Mouse (Mus musculus): ENCODE data around the gene Dcun1d5. TPM values are rescaled to one million over a fixed set of nuclear protein-coding genes. Genes with fewer than 3 reads are reported as not detected.
A peak's percentile ranks its signal among the peaks of the same experiment; 100 is the strongest.

The Dcun1d5 gene
- 135 TPM in 2 replicates for polyA plus RNA-seq (2014; fragmentation: Nextera tagmentation; extraction: Ambion mirVana)

DNA sequence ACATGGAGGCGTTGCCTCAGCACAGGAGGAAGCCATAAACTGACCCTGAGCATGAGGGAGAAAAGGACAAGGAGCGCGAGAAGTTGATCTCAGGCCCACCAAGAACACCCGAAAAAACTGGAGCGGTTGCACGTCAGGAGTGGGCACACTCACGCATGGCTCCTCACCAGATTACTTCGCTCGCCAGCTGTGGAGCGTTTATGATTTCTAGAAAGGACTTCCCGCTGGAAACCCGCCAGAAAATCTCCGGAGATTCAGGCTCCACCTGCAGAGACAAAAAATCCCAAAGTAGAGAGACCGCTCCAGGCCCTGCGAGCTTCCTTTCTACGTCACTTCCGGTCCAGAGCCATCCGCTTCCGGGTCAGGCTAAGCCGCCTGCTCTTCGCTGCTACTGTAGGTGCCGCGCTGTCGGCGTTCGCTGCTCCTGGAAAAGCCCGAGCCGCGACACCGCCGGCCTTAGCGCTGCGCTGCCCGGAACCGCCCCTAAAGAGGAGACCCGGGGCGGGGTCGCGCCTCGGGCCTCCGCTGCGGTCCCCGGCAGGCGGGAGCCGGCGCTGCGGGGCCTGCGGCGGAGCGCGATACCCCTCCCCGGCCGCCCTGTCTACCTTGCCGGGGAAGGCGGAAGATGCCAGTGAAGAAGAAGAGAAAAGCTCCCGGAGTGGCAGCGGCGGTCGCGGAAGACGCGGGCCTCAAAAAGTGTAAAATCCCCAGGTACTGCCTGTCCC, at the start of gene Dcun1d5, which contains the start of gene Dync2h1:
Gene Dcun1d5 (plus strand): TSS at position 349 of the 725 bp plus-strand sequence.
Gene Dync2h1 (minus strand): TSS at position 275 of the 725 bp plus-strand sequence.
- DNase-seq (peak; percentile 98), ATAC-seq (ENCODE audit: insufficient read depth) (peak; percentile 100)
- Histone ChIP-seq H3K27ac (ENCODE audit: low read depth) (peak within 1 kb of the TSS; percentile 97), H3K4me3 (ENCODE audit: low read depth, low read length) (peak within 1 kb of the TSS; percentile 93), H3K9ac (peak within 1 kb of the TSS; percentile 91), H3K4me2 (peak within 1 kb of the TSS; percentile 89), H3K27me3 (ENCODE audit: insufficient read depth, low read length) (no peaks in the 10 kb centered on the region), H3K36me3 (ENCODE audit: insufficient read depth) (peaks cover 8% of the 10 kb centered on the region; the same call in 1 of the 2 replicates), H3K4me1 (ENCODE audit: insufficient read depth) (peaks cover 9% of the 10 kb centered on the region), H3K9me3 (ENCODE audit: low read depth, low read length) (no peaks in the 10 kb centered on the region)
- WGBS = under 1% methylated on average over 62 of the region's 62 CpGs
- TF ChIP-seq CTCF (IDR thresholded peaks at IDR 0.05; ENCODE audit: low read depth) = no peak

GRCm38 (mm10) chr9:7154391-7154790, 29.9 kb upstream of the Dcun1d5 start:
- Histone ChIP-seq H3K4me1 (ENCODE audit: insufficient read depth) (no peaks in the 10 kb centered on the region), H3K27ac (ENCODE audit: low read depth) (no peak overlapping the region), H3K27me3 (ENCODE audit: insufficient read depth, low read length) (no peaks in the 10 kb centered on the region), H3K36me3 (ENCODE audit: insufficient read depth) (peaks cover 21% of the 10 kb centered on the region; the same call in 1 of the 2 replicates), H3K9ac (no peak overlapping the region), H3K4me2 (no peak overlapping the region), H3K9me3 (ENCODE audit: low read depth, low read length) (no peaks in the 10 kb centered on the region), H3K4me3 (ENCODE audit: low read depth, low read length) (no peak overlapping the region)
- no peak for TF ChIP-seq CTCF (IDR thresholded peaks at IDR 0.05; ENCODE audit: low read depth)
- 89% methylated on average over 2 of the region's 2 CpGs for WGBS
- DNase-seq (no peak), ATAC-seq (ENCODE audit: insufficient read depth) (no peak)

- Histone ChIP-seq H3K4me2 (no peak overlapping the region), H3K27ac (ENCODE audit: low read depth) (no peak overlapping the region), H3K27me3 (ENCODE audit: insufficient read depth, low read length) (no peaks in the 10 kb centered on the region), H3K9ac (no peak overlapping the region), H3K36me3 (ENCODE audit: insufficient read depth) (peaks cover 41% of the 10 kb centered on the region), H3K4me3 (ENCODE audit: low read depth, low read length) (no peak overlapping the region), H3K4me1 (ENCODE audit: insufficient read depth) (no peaks in the 10 kb centered on the region), H3K9me3 (ENCODE audit: low read depth, low read length) (no peaks in the 10 kb centered on the region)
- DNase-seq (no peak), ATAC-seq (ENCODE audit: insufficient read depth) (no peak)
- 89% methylated on average over 7 of the region's 7 CpGs for WGBS
- no peak for TF ChIP-seq CTCF (IDR thresholded peaks at IDR 0.05; ENCODE audit: low read depth)
Measured at GRCm38 (mm10) chr9:7158605-7159004, 25.7 kb upstream of the Dcun1d5 start.

DNA sequence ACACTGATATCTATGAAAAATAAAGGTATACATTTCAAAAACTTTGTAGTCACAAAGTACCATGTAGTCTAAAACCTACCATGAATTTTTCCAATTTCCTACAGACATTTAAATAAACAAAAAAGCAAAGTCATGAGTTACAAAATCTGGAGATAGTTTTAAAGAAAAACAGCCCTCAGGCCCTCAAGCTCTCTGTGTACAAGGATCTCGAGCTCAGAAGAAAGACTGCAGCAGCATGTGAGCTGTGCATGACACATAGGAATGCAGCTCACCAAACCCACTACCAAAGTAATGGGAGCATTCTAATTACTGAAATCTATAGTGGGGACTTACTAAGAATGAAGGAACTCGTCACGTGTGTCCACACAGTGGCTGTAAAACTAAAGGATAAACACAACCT, 24.6 kb upstream of the Dcun1d5 start:
- ATAC-seq (ENCODE audit: insufficient read depth) = no peak
- H3K27me3 ChIP-seq (ENCODE audit: insufficient read depth, low read length) = no peaks in the 10 kb centered on the region
- peaks cover 45% of the 10 kb centered on the region for H3K36me3 ChIP-seq (ENCODE audit: insufficient read depth)
- no peak overlapping the region for H3K27ac ChIP-seq (ENCODE audit: low read depth)
- TF ChIP-seq CTCF (IDR thresholded peaks at IDR 0.05; ENCODE audit: low read depth) = no peak
- no peaks in the 10 kb centered on the region for H3K9me3 ChIP-seq (ENCODE audit: low read depth, low read length)
- no peak overlapping the region for H3K9ac ChIP-seq
- H3K4me1 ChIP-seq (ENCODE audit: insufficient read depth) = no peaks in the 10 kb centered on the region
- no peak overlapping the region for H3K4me2 ChIP-seq
- no peak for DNase-seq
- no peak overlapping the region for H3K4me3 ChIP-seq (ENCODE audit: low read depth, low read length)
- 73% methylated on average over 3 of the region's 3 CpGs for WGBS

DNA sequence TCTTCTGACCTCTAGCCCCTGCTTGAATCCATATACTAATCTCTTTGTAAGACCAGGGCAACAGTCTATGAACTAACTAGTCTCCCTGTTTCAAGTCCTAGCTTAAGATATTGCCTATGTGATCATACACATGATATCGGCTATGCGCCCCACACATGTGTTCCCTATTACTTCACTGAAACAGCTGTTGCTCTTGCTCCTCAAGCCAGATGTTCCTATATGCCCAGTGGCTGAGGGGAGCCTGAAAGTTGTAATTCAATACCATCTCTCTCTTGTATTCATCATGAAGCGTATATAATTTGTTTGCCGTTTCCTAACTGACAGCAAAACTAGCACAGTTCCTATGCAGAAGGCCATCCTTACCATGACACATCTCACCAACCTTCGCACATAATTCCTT, 23.6 kb upstream of the Dcun1d5 start:
- Histone ChIP-seq H3K4me1 (ENCODE audit: insufficient read depth) (no peaks in the 10 kb centered on the region), H3K4me3 (ENCODE audit: low read depth, low read length) (no peak overlapping the region), H3K9me3 (ENCODE audit: low read depth, low read length) (no peaks in the 10 kb centered on the region), H3K36me3 (ENCODE audit: insufficient read depth) (peaks cover 40% of the 10 kb centered on the region), H3K27ac (ENCODE audit: low read depth) (no peak overlapping the region), H3K4me2 (no peak overlapping the region), H3K9ac (no peak overlapping the region), H3K27me3 (ENCODE audit: insufficient read depth, low read length) (no peaks in the 10 kb centered on the region)
- no peak for ATAC-seq (ENCODE audit: insufficient read depth)
- WGBS = 95% methylated on average over 5 of the region's 5 CpGs
- DNase-seq = no peak
- no peak for TF ChIP-seq CTCF (IDR thresholded peaks at IDR 0.05; ENCODE audit: low read depth)

GRCm38 (mm10) chr9:7167339-7167998, 16.9 kb upstream of the Dcun1d5 start:
- no peak overlapping the region for H3K27ac ChIP-seq (ENCODE audit: low read depth)
- H3K4me3 ChIP-seq (ENCODE audit: low read depth, low read length) = no peak overlapping the region
- WGBS = 85% methylated on average over 6 of the region's 6 CpGs
- no peak for DNase-seq
- H3K9me3 ChIP-seq (ENCODE audit: low read depth, low read length) = no peaks in the 10 kb centered on the region
- no peaks in the 10 kb centered on the region for H3K27me3 ChIP-seq (ENCODE audit: insufficient read depth, low read length)
- no peak overlapping the region for H3K9ac ChIP-seq
- H3K4me2 ChIP-seq = no peak overlapping the region
- TF ChIP-seq CTCF (IDR thresholded peaks at IDR 0.05; ENCODE audit: low read depth) = no peak
- peaks cover 19% of the 10 kb centered on the region; the same call in 1 of the 2 replicates for H3K36me3 ChIP-seq (ENCODE audit: insufficient read depth)
- ATAC-seq (ENCODE audit: insufficient read depth) = no peak
- H3K4me1 ChIP-seq (ENCODE audit: insufficient read depth) = no peaks in the 10 kb centered on the region

GRCm38 (mm10) chr9:7173756-7174155, 10.6 kb upstream of the Dcun1d5 start:
- H3K9ac ChIP-seq = no peak overlapping the region
- H3K27me3 ChIP-seq (ENCODE audit: insufficient read depth, low read length) = no peaks in the 10 kb centered on the region
- no peak for TF ChIP-seq CTCF (IDR thresholded peaks at IDR 0.05; ENCODE audit: low read depth)
- DNase-seq (no peak), ATAC-seq (ENCODE audit: insufficient read depth) (no peak)
- no peaks in the 10 kb centered on the region for H3K4me1 ChIP-seq (ENCODE audit: insufficient read depth)
- H3K9me3 ChIP-seq (ENCODE audit: low read depth, low read length) = no peaks in the 10 kb centered on the region
- H3K4me3 ChIP-seq (ENCODE audit: low read depth, low read length) = no peak overlapping the region
- no peak overlapping the region for H3K27ac ChIP-seq (ENCODE audit: low read depth)
- peaks cover 11% of the 10 kb centered on the region; the same call in 1 of the 2 replicates for H3K36me3 ChIP-seq (ENCODE audit: insufficient read depth)
- H3K4me2 ChIP-seq = no peak overlapping the region
- 89% methylated on average over 1 of the region's 1 CpGs for WGBS

Data from lung, embryonic 14.5 days (tissue).